Mouse (Mus musculus) limb, embryonic 14.5 days (tissue): ENCODE data around the gene Sh3pxd2a. TPM values are rescaled to one million over a fixed set of nuclear protein-coding genes. Genes with fewer than 3 reads are reported as not detected.

Source experiments
- ATAC-seq: fragments of 200-750 bp; cut with Nextera tagmentation; 2 replicates; pipeline ENCODE4 v1.8.0; 2017; ENCODE audit warnings: low read depth, moderate number of reproducible peaks, moderate TSS enrichment; ENCODE audit not compliant: low FRiP score
- DNase-seq: peaks from one replicate; pipeline ENCODE4 v3.0.0-alpha.2; 2015; ENCODE audit warnings: low spot score
- H3K27ac ChIP-seq: fragments of 300-500 bp; sonication (generic); replicated peaks from 2 replicates; pipeline ENCODE4 v1.5.1; 2014; ENCODE audit warnings: low read depth, mild to moderate bottlenecking, low read length, moderate library complexity, mixed read lengths
- H3K27me3 ChIP-seq: fragments of 300-500 bp; sonication (generic); 2 replicates; pipeline ENCODE4 v1.6.1; 2014; ENCODE audit warnings: low read length, mixed read lengths; ENCODE audit not compliant: control insufficient read depth, insufficient read depth
- H3K36me3 ChIP-seq: fragments of 300-500 bp; sonication (generic); 2 replicates; pipeline ENCODE4 v1.6.1; 2014; ENCODE audit warnings: mild to moderate bottlenecking, low read length, moderate library complexity, mixed read lengths; ENCODE audit not compliant: control insufficient read depth, insufficient read depth
- H3K4me1 ChIP-seq: fragments of 300-500 bp; sonication (generic); 2 replicates; pipeline ENCODE4 v1.6.1; 2014; ENCODE audit warnings: antibody characterized with exemption, low read length, mixed read lengths; ENCODE audit not compliant: control insufficient read depth, insufficient read depth
- H3K4me2 ChIP-seq: fragments of 300-500 bp; sonication (generic); replicated peaks from 2 replicates; pipeline ENCODE4 v1.6.1; 2014; ENCODE audit warnings: low read depth, mild to moderate bottlenecking, low read length, moderate library complexity; ENCODE audit not compliant: severe bottlenecking
- H3K4me3 ChIP-seq: fragments of 300-500 bp; sonication (generic); replicated peaks from 2 replicates; pipeline ENCODE4 v1.5.1; 2014; ENCODE audit warnings: low read length
- H3K9ac ChIP-seq: fragments of 300-500 bp; sonication (generic); 2 replicates; pipeline ENCODE4 v1.6.1; 2014; ENCODE audit warnings: mild to moderate bottlenecking, low read depth, low read length, moderate library complexity; ENCODE audit not compliant: severe bottlenecking
- H3K9me3 ChIP-seq: fragments of 300-500 bp; sonication (generic); 2 replicates; pipeline ENCODE4 v1.6.1; 2016; ENCODE audit warnings: low read length; ENCODE audit not compliant: control insufficient read depth
- POLR2A ChIP-seq: fragments of 200-500 bp; IDR thresholded peaks from 2 replicates; pipeline ENCODE4 v1.8.0; 2012; ENCODE audit warnings: inconsistent platforms, mild to moderate bottlenecking, moderate library complexity, borderline replicate concordance; ENCODE audit not compliant: insufficient read depth, insufficient read length; ENCODE audit errors: extremely low read depth
- WGBS: fragments of 180-500 bp; shearing (Covaris S2); extraction: QIAGEN DNeasy Blood & Tissue Kit; methylation state at CpG from one replicate; pipeline ENCODE4 v1.1.7; 2014; 5-methylcytosine and 5-hydroxymethylcytosine counted together
- polyA plus RNA-seq, 2 experiments: library from polyadenylated mRNA; depleted of rRNA in 1 of 2; stranded (reverse) in 1 of 2; unstranded in 1 of 2; fragments of >200 nt; fragmentation: Nextera tagmentation in 1 of 2; extraction: Ambion mirVana in 1 of 2; gene quantifications; 2 replicates each; pipeline versions ENCODE4 v1.2.1 to v1.2.3; 2012 to 2014

Gene Sh3pxd2a
- polyA plus RNA-seq, 2 experiments = 17.1 to 61.7 TPM

- DNase-seq (no peak), ATAC-seq (no peak)
- Histone ChIP-seq H3K27me3 (no peaks in the 10 kb centered on the region), H3K36me3 (no peaks in the 10 kb centered on the region), H3K4me1 (peaks cover 11% of the 10 kb centered on the region; the same call in 1 of the 2 replicates), H3K9me3 (no peaks in the 10 kb centered on the region), H3K4me2 (no peak overlapping the region), H3K9ac (no peak overlapping the region), H3K4me3 (no peak overlapping the region), H3K27ac (no peak overlapping the region)
- no peak for TF ChIP-seq POLR2A
- 87% methylated on average over 3 of the region's 3 CpGs for WGBS
These were observed 25.0 kb upstream of the Sh3pxd2a start for GRCm38 (mm10) chr19:47489233-47489632.

GRCm38 (mm10) chr19:47488250-47488649, 24.0 kb upstream of the Sh3pxd2a start:
- Histone ChIP-seq H3K36me3 (no peaks in the 10 kb centered on the region), H3K4me3 (no peak overlapping the region), H3K4me2 (no peak overlapping the region; the same call in 1 of the 2 replicates), H3K9ac (no peak overlapping the region), H3K27me3 (no peaks in the 10 kb centered on the region), H3K4me1 (peaks cover 6% of the 10 kb centered on the region; the same call in 1 of the 2 replicates), H3K9me3 (no peaks in the 10 kb centered on the region), H3K27ac (no peak overlapping the region)
- DNase-seq (no peak), ATAC-seq (no peak)
- no peak for TF ChIP-seq POLR2A
- WGBS = 28% methylated on average over 4 of the region's 4 CpGs

- H3K27me3 ChIP-seq = no peaks in the 10 kb centered on the region
- ATAC-seq = no peak
- H3K4me1 ChIP-seq = peaks cover 6% of the 10 kb centered on the region; the same call in 1 of the 2 replicates
- DNase-seq = no peak
- H3K4me3 ChIP-seq = no peak overlapping the region
- 84% methylated on average over 9 of the region's 9 CpGs for WGBS
- H3K4me2 ChIP-seq = no peak overlapping the region
- TF ChIP-seq POLR2A = no peak
- no peak overlapping the region for H3K27ac ChIP-seq
- H3K9ac ChIP-seq = no peak overlapping the region
- H3K36me3 ChIP-seq = no peaks in the 10 kb centered on the region
- H3K9me3 ChIP-seq = no peaks in the 10 kb centered on the region
These were observed 23.4 kb upstream of the Sh3pxd2a start for GRCm38 (mm10) chr19:47487572-47487971.

GRCm38 (mm10) chr19:47485997-47486566, 21.9 kb upstream of the Sh3pxd2a start:
- Histone ChIP-seq H3K36me3 (no peaks in the 10 kb centered on the region), H3K9me3 (no peaks in the 10 kb centered on the region), H3K27me3 (no peaks in the 10 kb centered on the region), H3K4me2 (0 out of 2 replicates have a peak overlapping the region, but pooled peaks have one; percentile 7), H3K4me1 (peaks cover 6% of the 10 kb centered on the region; the same call in 1 of the 2 replicates), H3K9ac (no peak overlapping the region), H3K4me3 (no peak overlapping the region), H3K27ac (no peak overlapping the region)
- peak; percentile 46 for DNase-seq
- no peak for TF ChIP-seq POLR2A
- WGBS = 31% methylated on average over 9 of the region's 9 CpGs
- ATAC-seq = 0 out of 2 replicates have a peak, but pooled peaks have one; percentile 47

- Histone ChIP-seq H3K9ac (no peak overlapping the region), H3K9me3 (no peaks in the 10 kb centered on the region), H3K27me3 (no peaks in the 10 kb centered on the region), H3K4me3 (no peak overlapping the region), H3K4me1 (peaks cover 6% of the 10 kb centered on the region; the same call in 1 of the 2 replicates), H3K27ac (no peak overlapping the region), H3K36me3 (no peaks in the 10 kb centered on the region), H3K4me2 (no peak overlapping the region)
- WGBS = 82% methylated on average over 3 of the region's 3 CpGs
- ATAC-seq (no peak), DNase-seq (no peak)
- TF ChIP-seq POLR2A = no peak
These were observed 19.9 kb upstream of the Sh3pxd2a start for GRCm38 (mm10) chr19:47484110-47484509.
